Mouse (Mus musculus): ENCODE data around the gene Ccdc60.
A peak's percentile ranks its signal among the peaks of the same experiment; 100 is the strongest.
"Not testable (repeated sequence)": the region's sequence is repeated elsewhere in the genome, so short reads cannot be mapped to it uniquely, and the experiment has no call there.

Gene Ccdc60

DNA sequence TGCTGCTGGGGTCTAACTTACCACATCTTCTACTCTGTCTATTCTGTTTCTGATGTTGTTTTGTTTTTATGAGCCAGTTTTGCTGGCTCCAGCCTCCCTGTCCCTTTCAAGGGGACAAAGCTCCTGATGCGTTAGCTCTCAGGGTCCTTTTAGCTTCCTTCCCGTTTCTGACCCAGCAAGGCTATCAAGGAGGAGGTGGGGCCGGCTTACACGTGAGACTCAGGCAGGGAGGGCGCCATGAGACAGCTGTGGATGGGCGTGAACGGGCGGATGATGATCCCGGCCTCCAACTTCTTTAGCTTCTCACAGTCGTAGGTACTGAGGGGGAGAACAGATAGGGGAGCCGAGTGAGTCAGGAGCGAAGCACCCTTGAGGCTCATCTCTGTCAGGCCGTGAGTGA, 108.2 kb downstream of the Ccdc60 start:
- peak; percentile 27 for DNase-seq

DNA sequence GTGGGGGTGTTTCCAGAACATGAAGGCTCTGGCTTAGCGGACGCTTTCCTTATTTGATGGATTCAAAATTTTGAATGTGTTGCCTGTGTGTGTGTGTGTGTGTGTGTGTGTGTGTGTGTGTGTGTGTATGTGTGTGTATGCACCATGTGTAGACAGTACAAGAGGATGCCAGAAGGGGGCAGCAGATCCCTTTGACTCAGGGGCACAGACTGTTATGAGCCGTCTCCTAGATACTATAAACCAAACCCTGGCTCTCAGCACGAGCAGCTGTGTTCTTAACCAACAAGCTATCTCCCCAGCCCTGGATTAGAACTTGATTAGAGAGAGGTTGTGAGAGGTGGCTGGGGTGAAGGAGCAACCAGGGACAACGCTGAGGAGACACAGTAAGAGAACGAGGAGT, 117.1 kb downstream of the Ccdc60 start:
- DNase-seq = no peak

GRCm38 (mm10) chr5:116166965-116167364, 121.8 kb downstream of the Ccdc60 start:
- no peak for DNase-seq

DNA sequence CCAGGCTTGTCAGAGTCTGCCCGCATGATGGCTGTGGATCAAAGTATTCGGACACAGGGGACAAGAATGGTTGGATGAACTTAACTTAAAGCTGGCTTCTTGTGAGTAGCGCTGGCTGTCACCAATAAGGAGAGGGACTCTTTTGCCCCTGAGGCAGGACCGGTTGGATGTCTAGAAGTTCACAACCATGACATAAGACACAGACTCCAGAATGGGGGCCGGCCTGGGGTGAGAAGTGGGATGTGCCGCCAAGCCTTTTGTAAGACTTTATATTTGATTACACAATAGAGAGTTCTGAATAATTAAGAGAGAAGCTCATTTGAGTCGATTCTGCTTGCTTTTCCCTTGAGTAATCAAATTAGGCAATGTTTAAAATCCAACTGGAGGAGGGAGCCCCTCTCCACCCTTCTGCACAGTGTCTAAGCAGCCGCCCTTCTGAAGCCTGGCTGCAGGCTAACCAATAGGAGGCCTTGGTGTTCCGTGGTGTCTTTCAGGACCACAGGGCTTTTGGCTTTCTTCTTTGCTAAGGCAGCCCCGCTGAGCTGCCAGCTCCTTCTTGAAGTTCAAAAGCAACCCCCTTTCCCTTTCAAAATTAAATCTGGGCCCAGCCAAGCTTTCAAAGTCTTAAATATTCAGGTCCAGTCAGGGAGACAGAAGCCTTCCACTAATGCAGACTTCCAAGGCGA, 123.4 kb downstream of the Ccdc60 start:
- no peak for DNase-seq

DNA sequence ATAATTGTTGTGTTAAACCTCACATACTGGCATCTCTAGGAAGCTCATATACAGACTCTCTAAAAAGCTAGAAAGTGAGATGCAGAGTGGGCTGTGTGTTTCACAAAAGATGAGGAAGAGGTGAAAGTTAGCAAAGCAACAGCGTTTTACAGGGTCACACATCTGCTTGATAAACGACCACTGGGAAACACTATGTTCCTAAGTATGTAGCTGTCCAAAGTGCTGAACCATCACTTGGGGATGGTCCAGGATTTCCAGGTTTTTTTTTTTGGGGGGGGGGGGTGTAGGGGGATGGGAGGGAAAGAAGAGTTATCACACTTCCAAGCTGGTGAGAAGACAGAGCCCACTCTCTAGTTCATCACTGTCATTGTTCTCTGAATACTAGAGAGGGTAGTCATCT, 134.0 kb downstream of the Ccdc60 start:
- DNase-seq = no peak

GRCm38 (mm10) chr5:116146446-116146845, 142.3 kb downstream of the Ccdc60 start:
- DNase-seq = not testable (repeated sequence)

DNA sequence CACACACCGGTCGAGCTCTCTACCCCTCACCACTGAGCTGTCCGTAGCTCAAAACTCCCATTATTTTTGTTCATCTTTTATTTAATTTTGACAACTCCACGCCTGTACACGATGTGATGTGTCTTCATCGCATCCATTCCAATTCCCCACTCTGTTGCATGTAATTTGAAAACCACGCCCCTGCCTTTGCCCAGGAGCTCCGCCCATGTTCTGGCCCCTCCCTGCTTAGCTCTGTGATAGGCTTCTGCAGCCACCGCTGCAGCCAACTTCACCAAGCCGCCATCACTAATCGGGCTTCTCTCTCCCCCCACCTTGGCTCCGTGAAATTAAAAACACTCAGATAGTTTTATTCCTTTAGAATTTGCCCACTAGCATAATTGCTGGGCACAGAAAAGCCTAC, 144.1 kb downstream of the Ccdc60 start:
- DNase-seq = no peak

DNA sequence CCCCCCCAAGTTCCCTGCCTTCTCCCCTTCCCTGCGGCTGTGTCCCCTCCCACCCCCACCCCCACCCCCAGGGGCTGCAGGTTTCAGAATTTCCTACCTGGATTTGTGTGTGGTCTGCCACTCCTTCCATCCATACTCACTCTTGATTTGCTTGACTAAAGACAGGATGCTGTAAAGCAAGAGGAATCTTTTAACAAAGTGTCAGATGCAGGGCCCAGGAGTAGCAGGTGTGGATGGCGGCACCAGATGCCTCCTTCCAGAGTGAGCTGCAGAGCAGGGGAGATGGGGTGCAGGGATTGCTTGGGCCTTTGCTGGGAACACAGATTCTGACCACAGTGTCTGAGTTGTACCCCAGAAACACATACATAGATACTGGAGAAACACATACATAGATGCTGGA, 148.1 kb downstream of the Ccdc60 start:
- DNase-seq = no peak

DNA sequence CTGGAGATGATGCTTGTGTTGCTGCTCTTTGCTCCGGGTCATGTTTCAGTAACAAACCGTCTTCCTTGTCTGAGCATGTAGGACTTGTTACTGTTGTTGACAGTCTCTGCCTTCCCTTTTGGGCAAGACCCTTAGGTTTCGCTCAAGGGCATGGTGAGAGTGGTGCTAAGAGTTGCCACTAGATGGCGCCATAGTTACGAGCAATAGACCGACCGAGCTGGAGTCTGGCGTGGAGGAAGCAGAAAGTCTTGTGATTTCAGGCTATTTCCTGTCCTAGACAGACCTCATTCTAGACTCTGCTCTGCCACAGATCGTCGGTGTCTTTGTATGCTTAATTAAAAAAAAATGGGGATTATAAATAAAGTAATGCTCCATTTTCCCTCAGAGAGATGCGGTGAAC, 165.4 kb downstream of the Ccdc60 start:
- DNase-seq = peak; percentile 86

DNA sequence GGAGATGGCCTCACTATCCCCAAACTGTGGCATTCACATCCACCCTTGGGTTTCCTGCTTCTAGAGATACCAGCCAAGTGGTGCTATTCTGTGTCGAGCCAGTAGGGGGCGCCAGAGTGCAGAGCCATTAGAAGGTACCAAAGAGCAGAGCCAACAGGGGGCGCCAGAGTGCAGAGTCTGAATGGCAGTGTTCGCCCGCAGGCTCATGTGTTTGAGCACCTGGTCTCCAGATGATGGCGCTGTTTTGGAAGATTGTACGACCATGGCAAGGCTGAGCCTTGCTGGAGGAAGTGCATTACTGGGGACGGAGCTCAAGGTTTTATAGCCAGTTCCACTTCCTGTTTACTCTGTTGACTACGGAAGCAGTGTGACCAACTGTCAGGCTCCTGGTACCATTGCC, 172.2 kb downstream of the Ccdc60 start:
- peak; percentile 72 for DNase-seq

DNA sequence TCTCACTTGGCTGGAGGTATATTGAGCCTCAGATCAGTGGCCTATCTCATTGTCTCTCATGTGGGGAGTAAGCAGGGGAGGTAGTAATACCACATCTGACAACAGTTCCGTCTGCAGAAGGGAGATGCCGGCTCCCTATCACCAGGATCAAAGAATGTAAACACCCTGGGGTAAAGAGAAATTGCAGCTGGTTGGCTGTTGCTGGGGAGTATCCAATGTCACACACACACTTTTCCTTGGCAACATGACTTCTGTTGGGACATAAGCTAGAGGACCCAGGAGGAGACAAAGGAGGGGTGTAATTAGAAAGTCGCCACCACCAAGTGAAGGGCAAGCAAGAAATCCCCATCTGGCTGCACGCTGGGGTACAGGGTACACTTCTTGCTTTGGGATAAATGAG, 172.7 kb downstream of the Ccdc60 start:
- DNase-seq = no peak

GRCm38 (mm10) chr5:116115071-116115834, 173.5 kb downstream of the Ccdc60 start:
- DNase-seq = no peak

- DNase-seq = no peak
These were observed 180.1 kb downstream of the Ccdc60 start for GRCm38 (mm10) chr5:116108651-116109050.

DNA sequence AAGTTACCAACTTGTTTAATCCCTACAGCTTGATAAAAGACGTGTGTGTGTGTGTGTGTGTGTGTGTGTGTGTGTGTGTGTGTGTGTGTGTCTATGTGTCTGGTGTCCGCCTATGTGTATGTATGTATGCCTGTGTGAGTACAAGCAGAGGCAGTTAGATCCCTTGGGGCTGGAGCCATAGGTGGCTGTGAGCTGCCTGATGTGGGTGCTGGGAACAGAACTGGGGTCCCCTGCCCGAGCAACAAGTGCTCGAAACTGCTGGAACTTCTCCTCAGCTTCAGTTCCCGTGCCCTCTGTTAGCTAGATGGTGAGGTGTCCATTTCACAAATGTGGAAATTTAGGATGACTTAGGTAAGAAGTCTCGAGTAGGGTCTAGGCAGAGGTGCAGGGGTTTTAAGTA, 204.6 kb downstream of the Ccdc60 start:
- DNase-seq = no peak

GRCm38 (mm10) chr5:116083081-116083480, 205.7 kb downstream of the Ccdc60 start, which contains the start of gene Tmem233:
Gene Tmem233, minus strand, starts transcription at chr5:116083244.
- DNase-seq = peak; percentile 47

- no peak for DNase-seq
These were observed 206.4 kb downstream of the Ccdc60 start for GRCm38 (mm10) chr5:116082241-116082900.

- DNase-seq = no peak
These were observed 207.2 kb downstream of the Ccdc60 start for GRCm38 (mm10) chr5:116081616-116082015.

GRCm38 (mm10) chr5:116080736-116081135, 208.0 kb downstream of the Ccdc60 start:
- no peak for DNase-seq
